Mouse (Mus musculus): ENCODE measurements around the gene Cpxm2.

Cpxm2 gene

DNA sequence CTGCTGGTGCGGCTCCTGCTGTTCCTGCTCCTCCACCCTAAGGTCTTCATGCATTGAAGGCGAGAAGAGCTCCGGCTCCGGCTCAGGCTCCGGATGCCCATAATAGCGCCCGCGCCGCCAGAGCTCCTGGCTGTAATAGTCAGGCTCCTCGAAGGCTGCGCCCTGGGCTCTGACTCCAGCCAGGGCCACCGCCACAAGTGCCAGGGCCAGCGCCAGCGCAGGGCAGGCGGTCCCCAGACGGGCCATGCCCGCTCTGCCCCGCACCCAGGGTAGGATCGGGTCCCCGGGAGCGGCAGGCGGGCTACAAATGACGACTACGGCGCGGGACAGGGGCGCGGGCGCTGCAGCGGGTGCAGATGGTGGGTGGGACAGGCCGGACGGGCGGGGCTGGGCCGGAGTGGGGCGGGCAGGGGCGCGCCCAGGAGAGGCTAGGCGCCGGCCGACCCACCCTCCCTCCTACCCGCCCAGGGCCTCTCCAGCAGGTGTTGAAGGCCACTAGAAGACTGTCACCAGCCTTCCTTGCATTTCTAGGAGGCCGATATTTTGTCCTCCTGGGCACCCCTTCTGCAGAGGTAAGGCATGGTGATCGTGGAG, at the start of gene Cpxm2:
Gene Cpxm2, minus strand, starts transcription at position 372 of the 594 bp plus-strand sequence.
- DNase-seq (ENCODE audit: low read depth in 2 of 2, low spot score in 2 of 2) = no peak

DNA sequence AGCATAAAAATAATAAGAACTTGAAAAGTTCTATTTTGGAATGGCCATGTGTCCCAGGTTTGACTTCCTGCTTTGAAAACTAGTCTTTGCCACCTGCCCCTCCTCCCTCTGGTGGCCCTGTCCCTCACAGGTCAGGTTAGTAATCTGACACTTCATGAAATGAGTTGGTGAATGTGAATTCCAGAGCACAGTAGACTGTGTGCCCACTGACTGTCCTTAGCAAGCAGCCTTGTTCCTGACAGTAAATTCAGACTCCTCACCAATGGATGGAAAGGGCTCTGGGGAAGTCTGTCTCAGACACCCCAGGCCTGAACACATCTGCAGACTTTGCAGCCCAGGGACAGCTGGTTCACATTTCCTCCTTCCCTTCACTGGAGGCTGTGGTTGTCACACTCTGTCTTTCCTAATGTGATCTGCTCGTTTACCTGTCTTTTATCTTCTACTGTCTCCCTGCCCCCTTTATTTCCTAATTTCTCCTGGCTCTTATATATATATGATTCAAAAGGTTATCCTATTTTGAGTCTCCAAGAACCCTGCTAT, 49.6 kb upstream of the Cpxm2 start:
- no peak for DNase-seq (ENCODE audit: low read depth in 2 of 2, low spot score in 2 of 2)

DNA sequence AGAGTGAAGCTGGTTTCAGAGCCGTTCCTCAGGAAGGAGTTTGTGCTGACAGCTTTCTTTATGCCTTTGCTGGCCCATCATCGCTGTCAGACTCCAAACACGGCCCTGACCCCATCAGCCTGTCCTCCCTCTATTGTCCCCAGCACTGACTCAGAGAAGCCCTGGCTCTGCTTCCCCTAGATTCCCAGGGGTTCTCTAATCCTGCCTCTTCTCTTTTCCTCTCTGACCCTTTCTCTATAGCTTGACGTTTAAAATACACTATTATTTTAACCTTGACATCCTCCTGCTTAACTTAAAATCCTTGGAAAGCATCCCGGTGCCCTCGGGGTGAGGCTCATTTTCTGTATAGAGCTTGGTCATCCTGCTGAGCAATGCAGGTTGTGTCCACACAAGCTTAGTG, 45.1 kb upstream of the Cpxm2 start:
- DNase-seq (ENCODE audit: low read depth in 2 of 2, low spot score in 2 of 2) = no peak

DNA sequence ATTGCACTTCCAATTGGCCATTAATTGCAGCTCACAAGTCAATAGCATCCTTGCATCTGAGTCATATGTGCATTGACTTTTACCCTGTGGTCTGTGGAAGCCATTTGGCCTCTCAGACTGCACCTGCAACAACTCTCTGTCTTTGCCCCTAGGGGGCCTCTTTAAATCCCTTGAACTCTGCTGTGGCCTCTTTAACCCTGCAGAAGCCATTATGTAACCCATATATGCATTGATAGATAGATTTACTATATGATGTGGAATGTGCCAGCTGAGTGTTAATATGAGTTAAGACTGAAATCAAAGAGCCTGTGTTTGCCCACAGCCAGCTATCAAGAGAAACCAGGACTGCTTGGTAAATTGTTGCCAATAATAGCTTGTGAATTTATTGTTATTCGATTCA, 44.3 kb upstream of the Cpxm2 start:
- no peak for DNase-seq (ENCODE audit: low read depth in 2 of 2, low spot score in 2 of 2)

GRCm38 (mm10) chr7:132197817-132198475, 43.4 kb upstream of the Cpxm2 start:
- DNase-seq (ENCODE audit: low read depth in 2 of 2, low spot score in 2 of 2) = no peak

DNA sequence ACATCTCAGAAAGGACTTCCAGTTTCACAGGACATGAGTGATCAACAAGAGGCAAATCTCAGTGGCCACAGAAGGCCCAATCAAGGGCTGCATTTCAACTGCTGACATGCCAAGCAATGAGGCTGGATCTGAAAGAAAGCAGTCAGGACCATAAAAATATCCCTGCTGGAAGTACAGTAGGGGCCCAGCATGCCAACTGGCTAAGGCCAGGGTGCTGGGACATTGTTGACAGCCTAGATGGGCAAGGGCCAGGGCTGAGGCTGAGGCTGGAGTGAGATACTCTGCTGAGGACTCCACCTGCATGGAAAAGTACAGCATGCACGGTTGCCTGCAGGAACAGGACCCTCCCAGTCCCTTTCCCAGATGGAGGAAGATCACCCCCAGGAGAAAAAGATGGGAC, 42.0 kb upstream of the Cpxm2 start:
- DNase-seq (ENCODE audit: low read depth in 2 of 2, low spot score in 2 of 2) = no peak

DNA sequence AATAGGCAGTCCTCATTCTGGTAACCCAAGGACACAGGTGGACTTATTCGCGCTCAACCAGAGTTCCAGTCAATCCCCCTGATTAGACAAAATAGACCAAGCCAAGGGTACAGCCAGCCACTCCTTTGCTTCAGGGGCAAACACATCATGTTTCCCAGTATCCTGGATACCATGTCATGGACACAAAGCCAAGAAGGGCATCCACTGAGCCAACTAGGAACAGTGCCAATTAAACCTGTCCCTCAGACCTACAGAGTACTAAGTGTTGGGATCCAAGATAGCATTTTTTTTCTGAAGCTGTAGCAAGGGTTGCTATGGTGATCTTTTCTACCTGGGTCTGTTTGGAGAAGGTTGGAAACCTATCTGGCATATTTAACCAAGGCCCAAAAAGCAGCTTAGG, 39.1 kb upstream of the Cpxm2 start:
- DNase-seq (ENCODE audit: low read depth in 2 of 2, low spot score in 2 of 2) = no peak

DNA sequence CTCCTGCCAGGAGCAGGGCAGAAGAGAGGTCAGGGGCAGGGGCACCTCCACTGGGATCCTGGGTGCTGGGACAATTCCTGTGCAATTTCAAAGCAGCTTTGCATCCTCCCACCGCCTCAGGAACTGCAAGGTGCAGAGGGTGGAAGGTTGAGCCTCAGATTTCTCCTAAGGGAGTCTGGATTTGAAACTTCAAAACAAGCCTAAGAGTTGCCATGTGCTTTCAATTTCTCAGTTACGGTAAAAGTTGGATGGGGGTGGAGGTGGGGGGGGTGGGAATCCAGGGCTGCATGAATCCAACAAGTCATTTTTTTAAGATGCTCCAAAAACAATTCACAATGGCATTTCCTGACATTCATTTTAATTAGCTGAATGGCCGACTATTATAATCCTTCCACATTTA, 32.9 kb upstream of the Cpxm2 start:
- DNase-seq (ENCODE audit: low read depth in 2 of 2, low spot score in 2 of 2) = no peak

DNA sequence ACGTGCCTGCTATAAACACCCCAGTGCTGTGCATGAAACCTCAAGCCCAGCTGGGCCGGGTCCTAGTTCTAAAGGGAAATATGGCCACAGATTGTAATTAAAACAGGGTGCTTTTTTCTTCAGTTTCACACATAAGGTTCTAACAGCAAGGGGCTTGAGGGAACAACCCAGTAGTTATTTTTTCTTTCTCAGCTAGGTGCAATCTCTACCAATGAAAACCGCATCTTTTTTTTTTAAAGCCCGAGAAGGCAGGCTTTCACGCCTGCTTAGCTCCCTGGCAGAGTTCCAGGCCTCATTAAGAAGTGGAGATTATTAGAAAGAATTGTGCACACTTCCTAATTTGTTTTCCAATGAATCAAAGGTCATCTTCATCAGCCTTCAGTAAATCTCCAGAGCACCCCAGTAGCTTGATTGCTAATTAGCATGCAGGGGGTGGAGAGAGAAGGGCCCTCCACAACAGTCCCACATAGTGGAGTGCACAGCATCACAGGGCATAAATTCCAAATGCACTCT, 29.4 kb upstream of the Cpxm2 start:
- DNase-seq (ENCODE audit: low read depth in 2 of 2, low spot score in 2 of 2) = no peak

GRCm38 (mm10) chr7:132181586-132182198, 27.2 kb upstream of the Cpxm2 start:
- no peak for DNase-seq (ENCODE audit: low read depth in 2 of 2, low spot score in 2 of 2)

DNA sequence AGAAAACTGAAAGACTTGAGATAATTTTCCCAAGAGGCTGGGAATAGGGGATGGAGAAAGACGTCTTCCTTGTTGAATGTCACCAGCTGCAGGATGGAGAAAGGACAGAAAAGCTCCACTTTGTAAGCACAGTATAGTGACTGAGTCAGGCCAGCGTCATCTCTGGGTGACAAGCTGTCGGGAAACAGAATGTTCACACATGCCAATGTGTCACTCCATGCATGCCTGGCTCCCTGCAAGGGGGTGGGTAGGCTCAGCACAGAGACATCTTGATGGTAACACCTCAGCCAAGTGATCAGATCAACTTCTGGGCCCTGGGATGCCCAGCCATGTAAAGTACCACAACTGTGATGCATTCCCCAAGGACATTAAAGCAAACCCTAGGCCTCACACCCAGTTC, 26.5 kb upstream of the Cpxm2 start:
- DNase-seq (ENCODE audit: low read depth in 2 of 2, low spot score in 2 of 2) = no peak

- DNase-seq (ENCODE audit: low read depth in 2 of 2, low spot score in 2 of 2) = no peak
Observed at GRCm38 (mm10) chr7:132179049-132179448, 24.5 kb upstream of the Cpxm2 start.

DNA sequence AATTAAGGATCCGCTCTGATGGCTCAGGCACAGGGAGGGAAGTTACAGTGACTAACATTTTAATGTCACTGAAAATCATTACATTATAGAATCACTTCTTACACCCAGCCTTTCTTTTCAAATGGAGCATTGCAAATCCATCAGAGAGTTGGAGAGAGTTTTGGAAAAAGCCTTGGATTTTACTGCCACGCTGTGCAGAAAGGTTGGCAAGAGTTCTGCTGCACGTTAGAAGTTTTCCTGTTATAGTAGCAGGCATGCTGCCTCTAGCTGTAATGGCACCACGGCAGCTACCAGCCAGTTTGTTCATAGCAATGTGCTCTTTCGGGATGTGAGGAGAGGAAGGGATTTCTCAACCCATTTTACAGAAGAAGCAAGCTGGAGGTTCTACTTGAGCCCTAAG, 20.2 kb upstream of the Cpxm2 start:
- DNase-seq (ENCODE audit: low read depth in 2 of 2, low spot score in 2 of 2) = no peak

DNA sequence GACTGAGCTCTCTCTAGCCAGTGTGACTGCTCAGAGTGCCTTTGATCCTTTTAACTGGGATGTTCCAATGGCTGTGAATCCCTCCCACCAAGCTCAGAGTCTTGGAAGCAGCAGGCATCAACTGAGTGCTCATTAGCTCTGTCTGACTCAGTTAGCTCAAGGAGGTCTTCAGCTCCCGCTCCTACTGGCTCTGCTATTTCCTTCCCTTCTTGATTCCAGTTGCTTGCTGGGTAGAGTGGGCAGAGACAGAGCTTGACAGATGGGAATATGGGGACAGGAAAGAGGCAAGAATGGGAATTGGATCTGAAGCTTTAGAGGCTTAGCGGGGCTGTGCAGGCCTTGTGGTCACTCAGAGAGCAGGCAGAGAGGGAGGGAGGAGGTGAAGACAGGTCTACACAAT, 19.8 kb upstream of the Cpxm2 start:
- no peak for DNase-seq (ENCODE audit: low read depth in 2 of 2, low spot score in 2 of 2)

GRCm38 (mm10) chr7:132172220-132172619, 17.7 kb upstream of the Cpxm2 start:
- DNase-seq (ENCODE audit: low read depth in 2 of 2, low spot score in 2 of 2) = no peak

DNA sequence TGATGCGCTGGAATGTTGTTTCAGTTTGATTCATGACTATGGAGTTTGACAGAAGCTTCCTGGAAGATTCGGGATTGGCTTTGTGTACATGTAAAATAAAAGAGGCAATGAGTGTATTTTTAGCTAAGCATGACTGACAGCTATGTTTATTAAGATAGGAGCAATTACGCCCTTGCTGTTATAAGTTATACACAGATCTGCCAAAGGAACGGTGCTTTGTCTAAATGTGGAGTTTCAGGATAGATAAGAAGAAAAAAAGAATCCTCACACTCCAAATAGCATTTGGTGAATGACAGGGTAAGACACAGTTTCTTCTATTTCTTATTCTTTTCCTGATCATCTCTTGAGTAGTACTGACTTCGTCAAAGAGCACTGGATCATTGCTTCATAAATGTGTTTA, 17.2 kb upstream of the Cpxm2 start:
- DNase-seq (ENCODE audit: low read depth in 2 of 2, low spot score in 2 of 2) = no peak

DNA sequence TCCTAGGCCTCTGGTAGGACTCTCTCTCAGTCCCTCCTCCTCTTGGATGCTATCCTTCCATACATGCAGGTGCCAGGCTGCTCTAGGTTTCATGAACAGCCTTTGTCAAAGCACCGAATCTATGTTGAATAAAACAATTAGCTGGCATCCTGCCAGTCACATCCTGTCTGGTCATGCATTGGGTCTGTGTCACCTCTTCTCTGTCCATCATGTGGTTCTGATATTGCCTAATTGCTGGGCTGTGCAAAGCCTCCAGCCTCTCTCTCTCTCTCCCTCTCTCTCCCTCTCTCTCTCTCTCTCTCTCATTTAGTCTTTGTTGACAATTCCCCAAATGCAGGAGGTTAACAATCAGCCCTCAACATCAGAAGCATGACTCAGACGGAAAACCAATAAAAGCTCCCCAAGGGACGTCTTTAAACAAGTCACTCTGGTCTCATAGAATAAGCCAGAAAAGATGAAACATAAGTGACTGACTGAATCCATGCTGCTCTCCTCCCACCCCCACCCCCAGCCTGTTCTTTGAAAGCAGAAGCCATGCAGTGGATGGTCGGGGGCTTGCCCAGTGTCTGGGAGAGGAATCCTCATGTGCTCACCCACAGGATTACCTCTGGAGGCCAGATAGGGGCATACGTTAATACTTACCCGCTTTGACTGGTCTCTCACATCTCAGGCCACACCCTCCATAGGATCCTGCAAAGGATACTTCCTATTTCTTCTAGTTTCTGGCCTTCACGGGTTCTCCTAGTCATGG, 15.1 kb upstream of the Cpxm2 start:
- no peak for DNase-seq (ENCODE audit: low read depth in 2 of 2, low spot score in 2 of 2)

- DNase-seq (ENCODE audit: low read depth in 2 of 2, low spot score in 2 of 2) = no peak
Observed at GRCm38 (mm10) chr7:132167239-132167638, 12.7 kb upstream of the Cpxm2 start.

GRCm38 (mm10) chr7:132162254-132162653, 7.7 kb upstream of the Cpxm2 start:
- no peak for DNase-seq (ENCODE audit: low read depth in 2 of 2, low spot score in 2 of 2)

DNA sequence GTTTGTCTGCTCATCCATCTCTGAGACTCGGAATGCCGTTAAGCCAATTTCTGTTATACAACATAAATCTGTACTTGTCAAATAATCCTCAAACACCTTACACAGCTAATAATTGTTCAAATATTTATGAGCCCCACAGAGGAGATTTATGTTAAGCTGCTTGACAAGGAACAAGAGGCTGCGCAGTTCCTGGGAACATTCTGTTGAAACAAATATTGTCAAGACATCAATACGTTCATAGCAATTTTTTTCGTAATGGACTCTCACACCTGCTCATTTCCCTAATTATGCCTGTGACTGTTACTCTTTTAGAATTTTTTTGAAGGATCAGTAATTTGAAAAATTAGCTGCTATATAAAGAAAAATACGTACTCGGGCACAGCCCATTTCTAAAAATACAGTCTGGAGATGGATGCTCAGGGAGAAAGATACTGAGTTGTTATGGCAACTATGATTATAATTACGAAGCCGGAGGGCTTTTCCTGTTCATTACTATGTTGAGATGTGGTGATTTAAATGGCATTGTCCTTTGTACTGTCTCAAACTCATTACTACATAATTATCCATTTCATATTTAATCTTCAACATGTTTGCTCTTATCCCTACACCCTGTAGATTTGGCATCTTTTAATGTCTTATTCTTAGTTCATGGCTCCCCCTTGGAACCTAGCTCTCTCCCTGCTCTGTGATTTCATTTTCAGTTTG, 3.9 kb upstream of the Cpxm2 start:
- DNase-seq (ENCODE audit: low read depth in 2 of 2, low spot score in 2 of 2) = no peak

GRCm38 (mm10) chr7:132153725-132154147, 803 bp downstream of the Cpxm2 start:
- no peak for DNase-seq (ENCODE audit: low read depth in 2 of 2, low spot score in 2 of 2)

Data from CD8-positive naive resting alpha-beta T cell, adult 2 months (primary cell).